Mouse (Mus musculus) forebrain, embryonic 12.5 days (tissue): Measurements from ENCODE around the gene Clrn2. TPM values are rescaled to one million over a fixed set of nuclear protein-coding genes. Genes with fewer than 3 reads are reported as not detected.

Source experiments
- ATAC-seq: fragments of 200-750 bp; cut with Nextera tagmentation; 2 replicates; pipeline ENCODE4 v1.8.0; 2017; ENCODE audit warnings: moderate TSS enrichment; ENCODE audit not compliant: low FRiP score
- H3K27ac ChIP-seq: fragments of 300-500 bp; sonication (generic); 2 replicates; pipeline ENCODE4 v1.5.1; 2016; ENCODE audit warnings: mild to moderate bottlenecking
- H3K27me3 ChIP-seq: fragments of 300-500 bp; sonication (generic); 2 replicates; pipeline ENCODE4 v1.6.1; 2016; ENCODE audit warnings: mild to moderate bottlenecking
- H3K36me3 ChIP-seq: fragments of 300-500 bp; sonication (generic); replicated peaks from 2 replicates; pipeline ENCODE4 v1.6.1; 2016; ENCODE audit warnings: mild to moderate bottlenecking
- H3K4me1 ChIP-seq: fragments of 300-500 bp; sonication (generic); 2 replicates; pipeline ENCODE4 v1.6.1; 2016
- H3K4me2 ChIP-seq: fragments of 300-500 bp; sonication (generic); 2 replicates; pipeline ENCODE4 v1.6.1; 2016; ENCODE audit warnings: mild to moderate bottlenecking, moderate library complexity
- H3K4me3 ChIP-seq: fragments of 300-500 bp; sonication (generic); replicated peaks from 2 replicates; pipeline ENCODE4 v1.5.1; 2016; ENCODE audit warnings: mild to moderate bottlenecking
- H3K9ac ChIP-seq: fragments of 300-500 bp; sonication (generic); 2 replicates; pipeline ENCODE4 v1.6.1; 2016; ENCODE audit warnings: mild to moderate bottlenecking
- H3K9me3 ChIP-seq: fragments of 300-500 bp; sonication (generic); 2 replicates; pipeline ENCODE4 v1.6.1; 2016
- WGBS: fragments of 180-500 bp; shearing (Covaris S2); methylation state at CpG from one replicate; pipeline ENCODE4 v1.1.7; 2016; 5-methylcytosine and 5-hydroxymethylcytosine counted together
- polyA plus RNA-seq: library from polyadenylated mRNA; unstranded; fragments of >200 nt; fragmentation: Nextera tagmentation; extraction: Ambion mirVana; gene quantifications from 2 replicates; pipeline ENCODE4 v1.2.1, GENCODE M21; 2016

Clrn2 gene
- polyA plus RNA-seq, 1 experiment from 2014 or later, result not detected

- H3K9me3 ChIP-seq, result no peaks in the 10 kb centered on the region
These were observed 17.3 kb upstream of the Clrn2 start for GRCm38 (mm10) chr5:45435967-45436950.

GRCm38 (mm10) chr5:45437826-45438225 is 15.7 kb upstream of the Clrn2 start:
- 84% methylated on average over 4 of the region's 4 CpGs for WGBS

More at GRCm38 (mm10) chr5:45435967-45436950, 17.3 kb upstream of the Clrn2 start:
- H3K27ac ChIP-seq, result no peak overlapping the region
- peaks cover 19% of the 10 kb centered on the region for H3K36me3 ChIP-seq
- WGBS, result 92% methylated on average over 14 of the region's 14 CpGs
- no peaks in the 10 kb centered on the region for H3K4me1 ChIP-seq
- no peak overlapping the region for H3K9ac ChIP-seq
- ATAC-seq, result no peak
- H3K4me2 ChIP-seq, result no peak overlapping the region
- H3K4me3 ChIP-seq, result no peak overlapping the region
- no peaks in the 10 kb centered on the region for H3K27me3 ChIP-seq

GRCm38 (mm10) chr5:45438301-45438700 is 15.2 kb upstream of the Clrn2 start:
- ATAC-seq, result no peak
- 89% methylated on average over 8 of the region's 8 CpGs for WGBS
- Histone ChIP-seq H3K4me1 (no peaks in the 10 kb centered on the region), H3K36me3 (peaks cover 18% of the 10 kb centered on the region), H3K27ac (no peak overlapping the region), H3K4me2 (no peak overlapping the region), H3K9me3 (no peaks in the 10 kb centered on the region), H3K27me3 (no peaks in the 10 kb centered on the region), H3K9ac (no peak overlapping the region), H3K4me3 (no peak overlapping the region)

More at GRCm38 (mm10) chr5:45437826-45438225, 15.7 kb upstream of the Clrn2 start:
- no peak overlapping the region for H3K4me2 ChIP-seq
- no peak overlapping the region for H3K9ac ChIP-seq
- H3K4me3 ChIP-seq, result no peak overlapping the region
- no peak for ATAC-seq
- no peaks in the 10 kb centered on the region for H3K27me3 ChIP-seq
- peaks cover 19% of the 10 kb centered on the region for H3K36me3 ChIP-seq
- H3K4me1 ChIP-seq, result no peaks in the 10 kb centered on the region
- H3K9me3 ChIP-seq, result no peaks in the 10 kb centered on the region
- no peak overlapping the region for H3K27ac ChIP-seq

- ATAC-seq, result no peak
- Histone ChIP-seq H3K27me3 (no peaks in the 10 kb centered on the region), H3K4me3 (no peak overlapping the region), H3K9me3 (no peaks in the 10 kb centered on the region), H3K4me1 (no peaks in the 10 kb centered on the region), H3K27ac (no peak overlapping the region), H3K9ac (no peak overlapping the region), H3K36me3 (peaks cover 13% of the 10 kb centered on the region), H3K4me2 (no peak overlapping the region)
- 88% methylated on average over 3 of the region's 3 CpGs for WGBS
These were observed 12.4 kb upstream of the Clrn2 start for GRCm38 (mm10) chr5:45441124-45441523.

GRCm38 (mm10) chr5:45441745-45442144 is 11.8 kb upstream of the Clrn2 start:
- 87% methylated on average over 3 of the region's 3 CpGs for WGBS
- ATAC-seq, result no peak
- H3K9ac ChIP-seq, result no peak overlapping the region
- H3K36me3 ChIP-seq, result peaks cover 13% of the 10 kb centered on the region
- no peaks in the 10 kb centered on the region for H3K4me1 ChIP-seq
- H3K27me3 ChIP-seq, result no peaks in the 10 kb centered on the region
- no peaks in the 10 kb centered on the region for H3K9me3 ChIP-seq
- H3K4me2 ChIP-seq, result no peak overlapping the region
- no peak overlapping the region for H3K27ac ChIP-seq
- no peak overlapping the region for H3K4me3 ChIP-seq

- ATAC-seq, result no peak
- H3K4me3 ChIP-seq, result no peak overlapping the region
- no peak overlapping the region for H3K4me2 ChIP-seq
- H3K9me3 ChIP-seq, result no peaks in the 10 kb centered on the region
- WGBS, result 89% methylated on average over 8 of the region's 8 CpGs
- H3K36me3 ChIP-seq, result peaks cover 5% of the 10 kb centered on the region; the same call in 1 of the 2 replicates
- H3K27ac ChIP-seq, result no peak overlapping the region
- H3K4me1 ChIP-seq, result peaks cover 13% of the 10 kb centered on the region
- H3K9ac ChIP-seq, result no peak overlapping the region
- peaks cover 5% of the 10 kb centered on the region; the same call in 1 of the 2 replicates for H3K27me3 ChIP-seq
These were observed 9.3 kb upstream of the Clrn2 start for GRCm38 (mm10) chr5:45444130-45444832.

DNA sequence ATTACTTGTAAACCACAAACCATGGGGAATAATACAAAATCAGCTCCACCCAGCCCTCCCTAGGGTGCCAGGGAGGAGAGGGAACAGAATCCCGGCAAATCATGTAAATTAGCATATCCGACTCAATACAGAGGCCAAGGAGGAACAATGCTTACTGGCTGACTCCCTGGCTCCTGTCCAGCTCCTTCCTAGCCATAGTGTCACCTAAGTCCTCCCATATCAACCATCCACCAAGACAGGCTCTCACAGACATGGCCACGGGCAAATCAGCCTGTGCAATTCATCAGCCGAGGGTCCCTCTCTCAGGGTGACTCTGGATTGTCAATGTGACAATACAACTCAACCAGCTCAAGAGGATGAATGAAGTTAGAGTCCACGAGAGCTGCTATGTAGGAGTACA is 4.9 kb upstream of the Clrn2 start:
- WGBS, result 29% methylated on average over 5 of the region's 5 CpGs
- no peaks in the 10 kb centered on the region for H3K9me3 ChIP-seq
- peaks cover 5% of the 10 kb centered on the region; the same call in 1 of the 2 replicates for H3K27me3 ChIP-seq
- H3K27ac ChIP-seq, result no peak overlapping the region
- H3K9ac ChIP-seq, result no peak overlapping the region
- H3K4me2 ChIP-seq, result peak overlapping the region; percentile 97
- peaks cover 17% of the 10 kb centered on the region for H3K4me1 ChIP-seq
- H3K36me3 ChIP-seq, result peaks cover 2% of the 10 kb centered on the region; the same call in 1 of the 2 replicates
- 0 out of 2 replicates have a peak overlapping the region, but pooled peaks have one; percentile 55 for H3K4me3 ChIP-seq
- no peak for ATAC-seq

DNA sequence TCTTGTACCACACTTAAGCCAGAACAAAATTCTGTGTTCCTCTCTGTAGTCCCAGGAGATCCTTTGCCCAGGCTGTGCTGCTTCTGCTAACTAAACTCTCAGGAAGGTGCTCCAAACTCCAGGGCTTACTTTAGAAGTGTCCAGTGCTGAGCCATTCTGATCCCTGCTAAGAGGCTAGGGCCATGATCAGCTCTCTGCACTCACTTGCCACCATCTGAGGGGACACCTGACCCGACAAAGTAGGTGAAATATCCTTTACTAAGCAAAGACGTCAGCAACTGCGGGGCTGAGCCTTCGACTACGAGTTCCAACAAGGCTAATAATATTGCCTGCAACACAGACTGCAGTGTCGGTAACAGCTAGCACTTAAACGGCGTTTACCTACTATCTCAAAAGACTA is 4.3 kb upstream of the Clrn2 start:
- Histone ChIP-seq H3K9me3 (no peaks in the 10 kb centered on the region), H3K4me2 (peak overlapping the region; percentile 97), H3K4me3 (peak overlapping the region; percentile 55), H3K27ac (no peak overlapping the region), H3K27me3 (peaks cover 5% of the 10 kb centered on the region; the same call in 1 of the 2 replicates), H3K9ac (peak overlapping the region; percentile 81), H3K4me1 (peaks cover 17% of the 10 kb centered on the region), H3K36me3 (no peaks in the 10 kb centered on the region)
- no peak for ATAC-seq
- WGBS, result 4% methylated on average over 8 of the region's 8 CpGs

DNA sequence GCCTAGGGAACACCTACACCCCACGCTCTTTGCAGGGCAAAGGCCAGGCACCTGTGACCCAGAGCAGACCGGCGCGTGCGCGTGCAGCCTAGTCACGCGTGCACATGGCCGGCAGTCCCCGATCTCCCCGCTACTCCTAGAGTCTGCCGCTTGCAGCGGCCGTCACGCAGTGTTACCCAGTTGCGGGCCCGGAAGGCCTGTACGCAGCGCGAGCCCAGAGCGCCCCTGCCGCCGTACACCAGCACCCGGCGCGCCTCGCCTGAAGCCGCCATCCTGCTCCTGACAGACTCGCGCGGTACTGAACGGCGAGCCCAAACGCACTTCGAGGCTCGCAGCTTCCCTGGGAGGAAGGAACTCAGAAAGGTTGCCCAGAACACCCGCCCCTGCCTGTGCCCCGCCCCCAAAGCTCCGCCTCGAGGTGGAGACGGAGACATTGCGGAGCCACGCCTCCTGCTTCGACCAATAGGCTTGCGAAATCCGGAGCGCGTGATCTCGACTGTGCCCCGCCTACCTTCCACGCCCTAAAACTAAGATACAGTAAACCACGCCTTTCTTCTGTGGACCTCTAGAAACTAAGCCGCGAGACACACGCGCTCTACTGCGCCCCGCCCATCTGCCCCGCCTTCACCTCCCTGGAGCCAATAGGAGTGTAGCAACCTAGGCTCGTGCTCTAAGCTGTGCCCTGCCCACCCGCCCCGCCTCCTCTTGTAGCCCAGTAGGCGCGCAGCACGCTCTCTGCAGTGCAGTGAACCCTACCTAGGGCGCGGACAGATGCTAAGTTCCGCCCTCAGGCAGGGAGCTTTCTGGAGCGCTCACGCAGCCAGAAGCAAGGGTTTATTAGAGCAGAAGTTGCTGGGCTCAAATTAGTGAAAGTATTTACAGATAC is 3.5 kb upstream of the Clrn2 start, which contains the start of gene Qdpr:
Qdpr (minus strand) TSS at position 406 of the 886 bp plus-strand sequence.
- ATAC-seq, result peak; percentile 99
- Histone ChIP-seq H3K9ac (peak within 1 kb of the TSS; percentile 81), H3K9me3 (no peaks in the 10 kb centered on the region), H3K36me3 (no peaks in the 10 kb centered on the region), H3K27ac (peak within 1 kb of the TSS; percentile 62), H3K4me1 (peaks cover 17% of the 10 kb centered on the region), H3K4me2 (peak within 1 kb of the TSS; percentile 97), H3K27me3 (peaks cover 8% of the 10 kb centered on the region; the same call in 1 of the 2 replicates), H3K4me3 (peak within 1 kb of the TSS; percentile 55)
- under 1% methylated on average over 66 of the region's 70 CpGs for WGBS

GRCm38 (mm10) chr5:45454456-45454855 is 905 bp downstream of the Clrn2 start:
- Histone ChIP-seq H3K27ac (no peak overlapping the region), H3K9me3 (no peaks in the 10 kb centered on the region), H3K27me3 (0 out of 2 replicates have a peak, but pooled peaks cover 3% of the 10 kb centered on the region), H3K36me3 (no peaks in the 10 kb centered on the region), H3K4me2 (no peak overlapping the region), H3K4me3 (no peak overlapping the region), H3K4me1 (peaks cover 2% of the 10 kb centered on the region; the same call in 1 of the 2 replicates), H3K9ac (no peak overlapping the region)
- WGBS, result 57% methylated on average over 9 of the region's 9 CpGs
- no peak for ATAC-seq

DNA sequence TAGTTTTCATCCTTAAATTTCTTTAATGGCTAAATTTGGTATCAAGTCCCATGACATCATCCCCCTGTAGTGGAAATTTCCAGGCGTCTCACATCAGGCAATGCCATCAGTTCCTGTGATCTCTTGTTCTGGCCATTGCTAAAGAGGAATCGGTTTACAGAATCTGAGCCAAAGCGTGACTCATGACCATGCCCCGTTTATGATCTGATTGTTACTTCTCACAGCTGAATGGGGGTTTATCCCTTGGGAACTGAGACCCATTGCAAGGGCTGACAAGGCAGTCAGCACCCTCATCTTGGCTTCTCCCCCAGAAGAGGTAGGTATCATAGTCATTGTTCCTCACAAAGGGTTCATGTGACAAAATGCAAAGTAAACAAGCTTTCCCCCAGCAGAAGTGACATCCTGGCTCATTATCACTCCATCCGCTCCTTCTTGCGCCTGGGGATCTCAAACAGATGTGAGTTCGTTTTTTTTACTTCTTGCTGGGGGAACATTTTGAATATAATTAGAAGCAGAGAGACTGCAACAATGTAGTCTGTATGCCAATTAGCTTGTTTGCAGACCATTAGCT is 19.4 kb downstream of the Clrn2 start:
- H3K27me3 ChIP-seq, result peaks cover 13% of the 10 kb centered on the region; the same call in 1 of the 2 replicates
- H3K9ac ChIP-seq, result no peak overlapping the region
- H3K36me3 ChIP-seq, result no peaks in the 10 kb centered on the region
- no peak for ATAC-seq
- no peak overlapping the region for H3K4me3 ChIP-seq
- 51% methylated on average over 7 of the region's 7 CpGs for WGBS
- no peaks in the 10 kb centered on the region for H3K9me3 ChIP-seq
- H3K27ac ChIP-seq, result no peak overlapping the region
- H3K4me1 ChIP-seq, result peaks cover 8% of the 10 kb centered on the region
- no peak overlapping the region for H3K4me2 ChIP-seq
